Mouse (Mus musculus): Measurements from ENCODE around the gene Ulk3. TPM values are rescaled to one million over a fixed set of nuclear protein-coding genes. Genes with fewer than 3 reads are reported as not detected.

Ulk3 gene
- polyA plus RNA-seq, 1 experiment, result 35.6 TPM

DNA sequence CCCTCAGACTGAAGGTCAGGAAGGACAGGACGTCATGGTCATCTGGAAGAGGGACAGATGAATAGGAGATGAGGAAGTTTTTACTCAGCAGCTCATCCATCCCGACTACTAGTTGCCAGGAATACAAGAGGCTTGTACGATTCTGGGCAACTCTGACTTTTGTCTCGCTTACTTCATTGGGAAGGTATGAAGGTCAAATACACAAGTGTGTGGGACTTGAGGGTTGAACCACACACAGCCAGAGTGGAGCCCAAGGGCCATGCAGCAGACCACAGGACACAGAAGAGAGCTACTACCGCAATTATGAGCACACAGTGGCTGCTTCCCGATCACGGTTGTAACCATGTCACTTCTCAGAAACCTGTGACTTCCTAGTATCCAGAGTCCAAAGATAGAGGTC is 23.3 kb downstream of the Ulk3 start:
- no peak overlapping the region for H3K4me3 ChIP-seq (replicated peaks; ENCODE audit: control insufficient read depth, low read depth, low read length)
- 74% methylated on average over 7 of the region's 7 CpGs for WGBS
- no peak overlapping the region for H3K27ac ChIP-seq (ENCODE audit: control insufficient read depth, insufficient read depth, low read depth, low read length, poor library complexity)
- no peak for TF ChIP-seq CTCF (IDR thresholded peaks at IDR 0.05; ENCODE audit: control insufficient read depth, insufficient read depth, low read length)
- no peak for TF ChIP-seq POLR2A (IDR thresholded peaks at IDR 0.05; ENCODE audit: borderline replicate concordance, control insufficient read depth, low read depth, low read length)
- H3K4me1 ChIP-seq (ENCODE audit: control insufficient read depth, insufficient read depth, low read length), result no peaks in the 10 kb centered on the region; the same call in 1 of the 2 replicates

DNA sequence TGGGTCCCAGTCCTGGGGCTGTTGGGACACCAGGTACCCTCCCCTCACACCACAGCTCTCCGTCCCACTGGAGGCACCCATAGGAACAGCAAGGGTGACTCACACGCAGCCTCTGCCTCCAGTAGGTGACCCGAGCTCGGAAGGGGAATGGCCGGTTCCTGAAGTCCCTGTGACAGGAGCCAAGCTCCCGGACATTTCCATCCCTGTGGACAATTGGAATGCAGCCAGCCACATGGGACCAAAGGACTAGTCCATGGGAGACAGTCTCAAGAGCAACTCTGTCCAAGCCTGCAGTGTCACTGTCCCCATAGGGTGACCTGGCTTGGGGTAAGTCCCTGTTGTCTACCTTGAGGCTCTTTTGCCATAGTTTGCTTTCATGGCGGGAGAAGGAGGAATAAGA is 24.7 kb downstream of the Ulk3 start:
- Histone ChIP-seq H3K4me1 (ENCODE audit: control insufficient read depth, insufficient read depth, low read length) (no peaks in the 10 kb centered on the region; the same call in 1 of the 2 replicates), H3K4me3 (replicated peaks; ENCODE audit: control insufficient read depth, low read depth, low read length) (no peak overlapping the region), H3K27ac (ENCODE audit: control insufficient read depth, insufficient read depth, low read depth, low read length, poor library complexity) (no peak overlapping the region)
- TF ChIP-seq POLR2A (IDR thresholded peaks at IDR 0.05; ENCODE audit: borderline replicate concordance, control insufficient read depth, low read depth, low read length) (no peak), CTCF (IDR thresholded peaks at IDR 0.05; ENCODE audit: control insufficient read depth, insufficient read depth, low read length) (no peak)
- 78% methylated on average over 7 of the region's 7 CpGs for WGBS

GRCm38 (mm10) chr9:57614786-57615185 is 25.5 kb downstream of the Ulk3 start:
- Histone ChIP-seq H3K4me1 (ENCODE audit: control insufficient read depth, insufficient read depth, low read length) (no peaks in the 10 kb centered on the region; the same call in 1 of the 2 replicates), H3K27ac (ENCODE audit: control insufficient read depth, insufficient read depth, low read depth, low read length, poor library complexity) (no peak overlapping the region), H3K4me3 (replicated peaks; ENCODE audit: control insufficient read depth, low read depth, low read length) (no peak overlapping the region)
- WGBS, result 89% methylated on average over 4 of the region's 4 CpGs
- no peak for TF ChIP-seq CTCF (IDR thresholded peaks at IDR 0.05; ENCODE audit: control insufficient read depth, insufficient read depth, low read length)
- TF ChIP-seq POLR2A (IDR thresholded peaks at IDR 0.05; ENCODE audit: borderline replicate concordance, control insufficient read depth, low read depth, low read length), result no peak

DNA sequence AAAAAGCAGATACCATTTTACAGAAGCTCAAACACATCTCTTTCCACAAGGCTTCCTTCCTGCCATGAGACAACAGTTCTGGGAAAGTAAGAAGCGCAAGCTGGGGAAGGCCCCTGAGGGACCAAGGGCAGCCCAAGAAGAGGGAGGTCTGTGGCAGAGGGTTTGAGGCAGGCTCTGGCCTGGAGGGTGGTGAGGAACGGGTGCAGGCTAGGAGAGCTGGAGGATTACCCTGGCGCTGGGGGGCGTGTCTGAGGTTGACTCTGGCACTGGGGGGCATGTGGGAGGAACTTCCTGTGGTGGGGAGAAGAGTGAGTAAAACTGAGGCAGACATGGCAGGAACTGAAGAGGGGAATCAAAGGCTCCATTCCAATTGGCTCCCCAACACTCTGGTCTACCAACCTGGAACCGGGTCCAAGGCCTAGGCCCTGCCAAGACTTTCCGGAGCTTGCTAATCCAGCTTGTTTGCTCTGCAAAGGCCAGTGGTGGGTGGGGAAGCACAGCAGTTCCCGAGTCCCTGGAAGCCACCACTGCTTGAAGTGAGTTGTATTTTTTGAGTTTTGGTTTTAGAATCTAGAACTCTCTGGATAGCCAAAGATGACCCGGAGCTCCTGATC is 28.4 kb downstream of the Ulk3 start:
- 35% methylated on average over 8 of the region's 8 CpGs for WGBS
- Histone ChIP-seq H3K4me3 (replicated peaks; ENCODE audit: control insufficient read depth, low read depth, low read length) (no peak overlapping the region), H3K4me1 (ENCODE audit: control insufficient read depth, insufficient read depth, low read length) (no peaks in the 10 kb centered on the region; the same call in 1 of the 2 replicates)

GRCm38 (mm10) chr9:57618854-57619253 is 29.6 kb downstream of the Ulk3 start:
- 67% methylated on average over 8 of the region's 8 CpGs for WGBS
- Histone ChIP-seq H3K4me3 (replicated peaks; ENCODE audit: control insufficient read depth, low read depth, low read length) (no peak overlapping the region), H3K4me1 (ENCODE audit: control insufficient read depth, insufficient read depth, low read length) (no peaks in the 10 kb centered on the region; the same call in 1 of the 2 replicates), H3K27ac (ENCODE audit: control insufficient read depth, insufficient read depth, low read depth, low read length, poor library complexity) (no peak overlapping the region)
- TF ChIP-seq POLR2A (IDR thresholded peaks at IDR 0.05; ENCODE audit: borderline replicate concordance, control insufficient read depth, low read depth, low read length) (no peak), CTCF (IDR thresholded peaks at IDR 0.05; ENCODE audit: control insufficient read depth, insufficient read depth, low read length) (no peak)

More for the DNA sequence above, 28.4 kb downstream of the Ulk3 start:
- H3K27ac ChIP-seq (ENCODE audit: control insufficient read depth, insufficient read depth, low read depth, low read length, poor library complexity), result no peak overlapping the region
- TF ChIP-seq CTCF (IDR thresholded peaks at IDR 0.05; ENCODE audit: control insufficient read depth, insufficient read depth, low read length) (no peak), POLR2A (IDR thresholded peaks at IDR 0.05; ENCODE audit: borderline replicate concordance, control insufficient read depth, low read depth, low read length) (no peak)

DNA sequence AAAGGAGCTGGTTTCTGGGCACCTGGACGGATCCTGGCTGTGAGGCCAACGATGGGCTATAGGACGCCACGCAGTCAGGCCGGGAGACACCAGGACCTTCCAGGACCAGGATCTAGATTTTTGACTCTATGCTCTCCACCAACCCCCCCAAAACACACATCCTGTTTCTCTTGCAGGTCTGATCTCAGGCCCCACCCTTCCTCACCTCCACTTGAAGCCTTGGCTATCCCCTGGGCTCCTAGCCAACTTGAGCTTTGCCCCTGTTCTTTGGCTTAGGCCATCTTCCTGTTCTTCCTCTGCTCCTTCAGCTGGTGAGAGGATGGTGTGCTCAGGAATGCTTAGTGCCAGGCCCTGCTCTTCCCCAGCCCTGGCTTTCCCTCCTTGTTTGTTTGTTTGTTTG is 31.4 kb downstream of the Ulk3 start, which contains the start of gene Lman1l:
TSS of gene Lman1l (minus strand) at position 101 of the 400 bp plus-strand sequence.
- no peak within 1 kb of the TSS for H3K4me3 ChIP-seq (replicated peaks; ENCODE audit: control insufficient read depth, low read depth, low read length)
- WGBS, result 93% methylated on average over 5 of the region's 5 CpGs
- TF ChIP-seq POLR2A (IDR thresholded peaks at IDR 0.05; ENCODE audit: borderline replicate concordance, control insufficient read depth, low read depth, low read length) (no peak), CTCF (IDR thresholded peaks at IDR 0.05; ENCODE audit: control insufficient read depth, insufficient read depth, low read length) (no peak)
- H3K4me1 ChIP-seq (ENCODE audit: control insufficient read depth, insufficient read depth, low read length), result no peaks in the 10 kb centered on the region
- no peak within 1 kb of the TSS for H3K27ac ChIP-seq (ENCODE audit: control insufficient read depth, insufficient read depth, low read depth, low read length, poor library complexity)

- no peak for TF ChIP-seq POLR2A (IDR thresholded peaks at IDR 0.05; ENCODE audit: borderline replicate concordance, control insufficient read depth, low read depth, low read length)
- H3K4me3 ChIP-seq (replicated peaks; ENCODE audit: control insufficient read depth, low read depth, low read length), result no peak overlapping the region
- no peaks in the 10 kb centered on the region for H3K4me1 ChIP-seq (ENCODE audit: control insufficient read depth, insufficient read depth, low read length)
- no peak overlapping the region for H3K27ac ChIP-seq (ENCODE audit: control insufficient read depth, insufficient read depth, low read depth, low read length, poor library complexity)
- WGBS, result 87% methylated on average over 7 of the region's 7 CpGs
Measured at GRCm38 (mm10) chr9:57624295-57624694, 35.0 kb downstream of the Ulk3 start.

DNA sequence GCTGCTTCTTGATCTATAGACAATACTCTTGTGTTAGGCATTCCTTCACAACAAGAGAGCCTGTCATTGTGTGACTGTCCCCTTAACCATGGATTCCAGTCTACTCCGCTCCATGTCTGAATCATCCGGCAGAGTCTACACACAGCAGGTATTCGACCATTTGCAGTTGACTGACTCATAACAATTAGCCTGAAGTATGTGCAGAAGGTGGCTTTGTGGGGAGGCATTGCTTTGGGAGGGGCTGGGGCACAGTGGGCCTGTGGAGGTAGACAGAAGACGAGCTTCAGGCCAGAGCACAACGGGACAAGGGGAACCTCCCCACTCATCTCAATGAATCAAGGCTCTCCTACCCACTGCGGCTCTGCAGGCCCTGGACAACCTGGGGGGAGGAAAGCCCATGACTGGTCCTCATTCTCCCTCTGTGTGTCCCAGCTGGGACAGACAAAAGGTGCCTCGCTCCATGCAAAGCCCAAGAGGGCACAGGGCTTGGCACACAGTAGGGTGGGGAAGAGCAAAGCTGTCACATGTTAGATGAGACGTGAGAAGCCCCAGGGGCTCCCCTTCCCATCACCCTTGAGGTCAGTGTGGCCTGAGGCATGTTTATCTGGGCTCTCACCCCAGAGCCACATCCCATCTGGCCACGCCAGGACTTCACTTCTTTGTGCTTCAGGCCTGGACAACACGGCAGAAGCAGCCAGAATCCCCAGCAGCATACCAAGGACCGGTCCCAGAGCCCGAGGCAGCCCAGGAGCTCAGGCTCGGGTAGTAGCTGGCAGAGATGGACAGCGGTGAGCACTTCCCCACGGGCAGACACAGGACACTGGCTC is 36.6 kb downstream of the Ulk3 start:
- no peak overlapping the region; the same call in 1 of the 2 replicates for H3K27ac ChIP-seq (ENCODE audit: control insufficient read depth, insufficient read depth, low read depth, low read length, poor library complexity)
- no peaks in the 10 kb centered on the region; the same call in 1 of the 2 replicates for H3K4me1 ChIP-seq (ENCODE audit: control insufficient read depth, insufficient read depth, low read length)
- TF ChIP-seq POLR2A (IDR thresholded peaks at IDR 0.05; ENCODE audit: borderline replicate concordance, control insufficient read depth, low read depth, low read length), result no peak
- no peak for TF ChIP-seq CTCF (IDR thresholded peaks at IDR 0.05; ENCODE audit: control insufficient read depth, insufficient read depth, low read length)
- no peak overlapping the region for H3K4me3 ChIP-seq (replicated peaks; ENCODE audit: control insufficient read depth, low read depth, low read length)
- WGBS, result 85% methylated on average over 15 of the region's 15 CpGs
